In the genomic region with DNA sequence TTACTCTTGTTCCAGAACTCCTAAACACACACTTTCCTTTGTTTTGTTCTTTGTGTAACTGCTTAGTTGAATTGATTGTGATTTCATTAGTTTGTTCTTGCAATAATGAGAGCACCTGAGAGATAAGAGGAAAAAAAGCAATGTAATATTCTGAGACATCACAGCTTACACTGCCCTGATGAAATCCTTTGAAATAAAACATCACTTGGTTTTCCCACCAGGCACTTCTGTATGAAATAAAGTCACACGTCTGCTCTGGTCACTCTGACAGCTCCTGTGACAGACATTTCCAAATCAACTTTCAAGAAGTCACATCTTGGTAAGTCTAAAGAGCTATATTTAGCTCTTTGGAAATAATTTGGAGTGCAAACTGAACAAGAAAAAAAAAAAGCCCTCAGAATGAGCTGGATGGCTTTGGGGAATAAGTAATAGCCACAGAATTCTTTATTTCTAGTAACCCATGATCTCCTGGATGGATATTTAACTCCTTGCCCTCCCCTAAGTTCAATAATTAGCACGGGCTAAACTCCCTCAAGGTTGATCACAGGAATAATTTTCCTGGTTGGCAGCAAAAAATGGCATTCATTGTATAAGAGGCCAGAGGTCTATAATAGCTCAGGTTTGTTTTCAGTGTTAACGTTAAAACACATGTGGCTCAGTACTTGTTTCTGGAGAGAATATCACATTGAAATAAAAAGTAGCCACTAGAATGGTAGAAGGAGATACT, we compare ENCODE assay signal across 13 mouse cellular contexts.
DNase-seq lines count a peak whose midpoint lies in the region; ATAC-seq and TF ChIP-seq lines count a peak whose summit lies in the region.
"Had no signal": no experiment of that assay in that cellular context is flagged by ENCODE, and none has a peak within 500 bp of the region (broad histone marks: within the 10 kb centered on the region; RNA-seq: fewer than 3 reads in every experiment).

No protein-coding gene starts in this region.

- no peak for ATAC-seq in heart, embryonic 15.5 days (replicated peaks; ENCODE audit: insufficient number of reproducible peaks, insufficient read depth, low FRiP score, low read depth)
- peak; percentile 31; the same call in 1 of the 2 replicates for ATAC-seq in midbrain, embryonic 13.5 days

- DNase-seq in heart, postnatal 4 days = no peak
- DNase-seq in 3T3-L1 (ENCODE audit: low read depth, low spot score) = peak; percentile 58
- peak; percentile 26 for DNase-seq in brain, embryonic 14.5 days (ENCODE audit: low read depth)
- no peak for DNase-seq in ovary, postnatal 14 days (ENCODE audit: low spot score)
- no peak for DNase-seq in left cerebral cortex, adult 2 months (ENCODE audit: extremely low spot score in 1 of 2, low spot score in 2 of 2)
- DNase-seq: cerebellum, adult 9-11 months; kidney, adult 11 months; thymus, postnatal 36 days had no signal

- peaks cover 11% of the 10 kb centered on the region; the same call in 1 of the 2 replicates for H3K4me1 ChIP-seq in heart, embryonic 15.5 days (replicated peaks)
- H3K4me1 ChIP-seq in midbrain, embryonic 13.5 days (replicated peaks) = peaks cover 24% of the 10 kb centered on the region

- peak overlapping the region; percentile 73 for H3K27ac ChIP-seq in heart, embryonic 15.5 days
- no peak overlapping the region for H3K27ac ChIP-seq in midbrain, embryonic 13.5 days
- H3K27ac ChIP-seq in left cerebral cortex, adult 2 months = no peak overlapping the region
- H3K27ac ChIP-seq: embryonic facial prominence, embryonic 15.5 days; stomach, embryonic 15.5 days had no signal

- no peak overlapping the region for H3K9ac ChIP-seq in heart, embryonic 15.5 days
- H3K9ac ChIP-seq in midbrain, embryonic 13.5 days (replicated peaks) = no peak overlapping the region
- H3K9ac ChIP-seq: embryonic facial prominence, embryonic 15.5 days; stomach, embryonic 15.5 days had no signal

- no peak for TF ChIP-seq POLR2A in brain, embryonic 14.5 days (IDR thresholded peaks at IDR 0.05; ENCODE audit: borderline replicate concordance, extremely low read depth, insufficient read depth, insufficient read length, poor library complexity, severe bottlenecking)

- intact Hi-C loops in left cerebral cortex, adult 2 months (cut with DNase I) = loop anchor here (2.0 to 5.0 kb wide), 2 partner anchors 849 to 865 kb away; no protein-coding TSS in a partner anchor

- 45% methylated on average over 3 of the region's 3 CpGs for WGBS in heart, embryonic 15.5 days
- 34% methylated on average over 3 of the region's 3 CpGs for WGBS in midbrain, embryonic 13.5 days

- no peaks in the 10 kb centered on the region for H3K9me3 ChIP-seq in heart, embryonic 15.5 days (replicated peaks)
- no peaks in the 10 kb centered on the region for H3K9me3 ChIP-seq in midbrain, embryonic 13.5 days
- H3K9me3 ChIP-seq: embryonic facial prominence, embryonic 15.5 days; stomach, embryonic 15.5 days had no signal

- no peaks in the 10 kb centered on the region for H3K27me3 ChIP-seq in heart, embryonic 15.5 days
- H3K27me3 ChIP-seq in midbrain, embryonic 13.5 days = no peaks in the 10 kb centered on the region
- H3K27me3 ChIP-seq: CH12.LX; embryonic facial prominence, embryonic 15.5 days; stomach, embryonic 15.5 days had no signal

- no peak for TF ChIP-seq CTCF in brain, embryonic 14.5 days (IDR thresholded peaks at IDR 0.05; ENCODE audit: borderline replicate concordance, extremely low read depth, insufficient read depth, insufficient read length)
- TF ChIP-seq CTCF in left cerebral cortex, adult 2 months (IDR thresholded peaks at IDR 0.05) = no peak

- H3K36me3 ChIP-seq in heart, embryonic 15.5 days = no peaks in the 10 kb centered on the region
- no peaks in the 10 kb centered on the region for H3K36me3 ChIP-seq in midbrain, embryonic 13.5 days
- H3K36me3 ChIP-seq: embryonic facial prominence, embryonic 15.5 days; stomach, embryonic 15.5 days had no signal

- peak overlapping the region; percentile 48; the same call in 1 of the 2 replicates for H3K4me2 ChIP-seq in heart, embryonic 15.5 days
- H3K4me2 ChIP-seq in midbrain, embryonic 13.5 days (replicated peaks) = peak overlapping the region; percentile 48
- H3K4me2 ChIP-seq: stomach, embryonic 15.5 days had no signal

- no peak overlapping the region for H3K4me3 ChIP-seq in heart, embryonic 15.5 days
- H3K4me3 ChIP-seq in midbrain, embryonic 13.5 days (replicated peaks) = no peak overlapping the region
- no peak overlapping the region for H3K4me3 ChIP-seq in left cerebral cortex, adult 2 months
- H3K4me3 ChIP-seq: embryonic facial prominence, embryonic 15.5 days; stomach, embryonic 15.5 days had no signal

Comparison
In these comparisons a context has a peak if more than half of its experiments do, and no peak if none do; other contexts are left out.
1. DNase-seq: peak in 3T3-L1 (single experiment) and brain, embryonic 14.5 days (single experiment); none in heart, postnatal 4 days (single experiment), ovary, postnatal 14 days (single experiment) and left cerebral cortex, adult 2 months (0 of 2).